Mouse (Mus musculus) monocyte, adult 2 months (primary cell): ENCODE results near the gene Sbf1.
A peak's percentile ranks its signal among the peaks of the same experiment; 100 is the strongest.

Experiments
- DNase-seq, 2 experiments: peaks; one replicate each; pipeline ENCODE4 v3.0.0; 2022; ENCODE audit warnings: low spot score in 2 of 2, low read depth in 1 of 2

The Sbf1 gene

DNA sequence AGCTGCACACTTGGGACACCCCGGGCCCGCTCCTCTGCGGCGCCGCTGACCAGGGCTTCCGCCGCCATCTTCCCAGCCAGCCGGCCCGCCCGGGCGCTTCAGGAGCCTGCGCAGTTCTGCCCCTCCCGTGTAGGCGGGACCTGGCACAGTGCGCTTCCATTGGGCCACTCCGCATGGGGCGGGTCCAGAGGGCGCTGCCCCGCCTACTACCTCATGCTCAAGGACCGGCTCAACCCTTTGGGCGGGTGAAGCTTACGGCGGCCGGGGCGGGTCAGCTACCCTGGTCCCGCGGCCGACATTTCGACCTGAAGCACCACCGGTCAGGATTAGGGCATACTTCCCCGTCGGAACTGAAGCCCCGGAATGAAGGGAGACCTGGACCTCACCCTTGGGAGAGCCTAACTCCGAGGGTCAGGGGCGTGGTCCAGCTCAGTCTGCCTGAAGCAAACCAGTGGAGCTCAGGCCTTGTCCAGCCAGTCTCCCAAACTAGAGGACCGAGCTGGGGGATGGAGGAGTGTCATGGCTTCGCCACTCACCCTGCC, at the start of gene Sbf1:
Gene Sbf1 (minus strand): TSS at position 122 of the 542 bp plus-strand sequence.
- DNase-seq = peak; percentile 95 to 96

DNA sequence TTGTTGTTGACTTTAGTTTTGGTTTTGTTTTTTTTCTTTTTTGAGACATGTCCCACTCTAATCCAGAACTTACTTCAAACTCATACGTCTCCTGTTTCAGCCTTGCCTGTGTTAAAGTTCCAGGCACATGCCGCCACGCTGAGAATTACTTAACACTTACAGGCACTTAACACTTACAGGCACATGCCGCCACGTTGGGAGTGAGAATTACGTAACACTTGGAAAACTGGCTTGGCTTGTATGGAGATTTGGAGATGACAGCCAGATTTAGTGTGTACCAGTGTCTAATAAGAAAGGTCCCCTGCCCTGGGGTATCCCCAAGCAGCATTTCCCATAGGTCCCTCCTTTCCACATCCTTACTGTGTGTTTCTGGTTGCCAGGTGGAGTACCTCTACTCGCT, 47.9 kb upstream of the Sbf1 start:
- DNase-seq = no peak

DNA sequence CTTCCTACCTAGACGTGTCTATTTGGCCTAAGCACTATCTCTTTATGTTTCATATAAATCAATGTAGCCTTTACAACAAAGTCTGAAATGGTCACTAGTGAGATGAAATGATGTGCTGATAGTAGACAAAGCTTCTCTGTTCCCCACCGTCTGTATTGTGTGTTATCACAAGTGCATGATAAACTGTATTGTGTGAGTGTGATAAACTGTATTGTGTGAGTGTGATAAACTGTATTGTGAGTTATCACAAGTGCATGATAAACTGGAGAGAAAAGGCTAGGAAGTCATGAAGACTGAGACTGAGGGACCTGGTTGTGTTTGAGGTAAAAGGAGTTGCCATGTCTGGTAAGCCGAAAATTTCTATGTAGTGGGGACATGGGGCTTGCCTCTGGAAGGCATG, 43.7 kb upstream of the Sbf1 start:
- no peak for DNase-seq

DNA sequence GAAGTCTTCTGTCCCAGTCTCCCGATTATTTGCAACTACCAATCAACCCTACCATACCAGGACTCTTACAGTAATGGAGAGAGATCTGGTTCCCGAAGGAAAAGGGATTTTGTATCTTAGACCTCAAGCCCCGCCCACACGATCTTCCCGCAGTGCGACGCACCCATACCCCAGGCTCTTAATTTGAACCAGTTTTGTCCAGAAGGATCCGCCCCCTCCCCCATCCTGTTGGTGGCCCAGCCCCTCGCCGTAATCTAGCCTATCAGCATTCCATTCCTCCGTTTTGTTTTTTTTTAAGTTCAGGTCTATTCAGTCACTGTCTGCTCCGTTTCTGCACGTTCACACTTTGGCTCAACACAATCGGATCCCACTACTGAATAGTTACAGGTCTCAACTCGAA, 41.3 kb upstream of the Sbf1 start:
- peak in 1 of 2 experiments; percentile 33 for DNase-seq

DNA sequence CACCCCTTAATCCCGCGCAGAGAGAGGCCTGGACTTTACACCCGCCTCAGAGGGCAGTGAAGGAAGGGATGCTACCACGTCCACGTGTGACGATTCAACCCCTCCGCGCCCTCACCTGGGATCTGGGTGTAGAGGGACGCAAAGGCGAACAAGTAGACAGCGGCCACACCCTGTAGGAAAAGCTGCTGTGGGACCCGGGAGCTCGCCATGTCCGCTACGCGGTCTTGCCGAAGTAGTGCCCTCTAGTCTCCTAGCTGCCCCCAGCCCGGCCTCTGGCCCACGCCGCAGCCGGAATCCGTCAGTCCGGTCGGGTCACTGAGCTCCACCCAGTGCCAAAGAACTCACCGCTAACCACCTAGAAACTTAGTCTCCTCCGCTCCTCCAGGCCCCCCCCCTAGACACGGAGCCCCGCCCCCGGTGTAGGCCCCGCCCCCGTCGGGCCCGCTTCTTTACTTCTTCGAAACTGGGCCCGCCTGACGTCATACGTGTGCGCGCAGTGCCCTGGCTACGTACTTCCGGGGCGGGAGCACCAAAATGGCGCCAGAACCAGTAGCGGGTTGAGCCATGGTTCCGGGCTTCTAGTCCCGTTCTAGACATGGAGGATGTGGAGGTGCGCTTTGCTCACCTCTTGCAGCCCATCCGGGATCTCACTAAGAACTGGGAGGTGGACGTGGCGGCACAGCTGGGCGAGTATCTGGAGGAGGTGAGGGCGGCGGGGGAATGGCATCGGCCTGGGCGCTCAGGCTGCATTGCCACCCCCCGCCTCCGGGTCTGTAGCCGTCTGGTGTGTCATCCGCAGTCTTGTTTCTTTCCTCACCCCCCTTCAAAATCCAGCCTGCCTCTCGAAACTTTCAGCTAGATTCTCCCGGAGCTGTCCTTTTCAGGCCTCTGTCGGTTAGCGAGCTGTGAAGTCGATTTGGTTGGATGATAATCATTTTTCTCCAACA, 40.4 kb upstream of the Sbf1 start, which contains the start of the genes Lmf2 and Ncaph2:
Gene Lmf2 (minus strand): TSS at position 419 of the 947 bp plus-strand sequence.
Gene Ncaph2 (plus strand): TSS at position 479 of the 947 bp plus-strand sequence.
- DNase-seq = peak; percentile 88 to 94

- DNase-seq = no peak
Measured at GRCm38 (mm10) chr15:89354455-89354854, 39.3 kb upstream of the Sbf1 start.

DNA sequence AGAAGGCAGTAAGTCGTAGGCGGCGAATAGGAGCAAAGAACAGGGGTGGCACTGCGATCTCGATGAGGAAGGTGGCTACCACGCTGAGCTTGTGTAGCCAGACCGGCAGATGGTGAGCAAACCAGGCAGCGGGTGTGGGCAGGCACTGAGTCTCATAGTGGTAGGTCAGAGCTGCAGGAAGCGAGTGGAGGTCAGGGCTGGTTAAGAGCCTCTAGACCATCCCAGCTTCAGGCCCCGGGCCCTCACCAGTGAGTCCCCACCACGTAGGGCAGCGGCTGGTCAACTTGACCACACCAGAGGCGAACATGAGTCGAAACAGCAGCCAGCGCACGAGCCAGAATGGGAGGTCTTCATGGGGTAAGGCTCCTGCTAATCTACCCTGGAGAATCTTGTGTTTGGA, 38.7 kb upstream of the Sbf1 start:
- DNase-seq = no peak

- no peak for DNase-seq
Measured at GRCm38 (mm10) chr15:89352795-89353194, 37.7 kb upstream of the Sbf1 start.

GRCm38 (mm10) chr15:89352054-89352453, 36.9 kb upstream of the Sbf1 start:
- no peak for DNase-seq

- DNase-seq = no peak
Measured at GRCm38 (mm10) chr15:89351302-89351701, 36.2 kb upstream of the Sbf1 start.

GRCm38 (mm10) chr15:89350447-89350846, 35.3 kb upstream of the Sbf1 start:
- DNase-seq = no peak

- DNase-seq = no peak
Measured at GRCm38 (mm10) chr15:89343325-89343724, 28.2 kb upstream of the Sbf1 start.

GRCm38 (mm10) chr15:89341678-89342077, 26.6 kb upstream of the Sbf1 start:
- DNase-seq = no peak

DNA sequence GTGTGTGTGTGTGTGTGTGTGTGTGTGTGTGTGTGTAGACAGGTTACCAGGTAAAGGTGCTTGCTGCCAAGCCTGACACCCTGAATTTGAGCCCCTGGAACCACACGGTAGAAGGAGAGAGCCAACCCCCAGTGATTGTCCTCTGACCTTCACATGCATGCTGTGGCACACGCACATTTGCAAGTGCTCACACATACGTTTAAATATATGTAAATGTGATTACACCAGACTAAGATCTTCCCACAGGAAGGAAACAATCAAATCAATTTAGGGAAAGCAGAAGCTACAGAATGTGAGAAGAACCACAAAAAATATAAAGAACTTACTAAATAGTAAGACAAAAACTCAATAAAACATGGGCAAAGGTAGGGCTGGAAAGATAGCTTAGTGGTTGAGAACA, 25.0 kb upstream of the Sbf1 start:
- DNase-seq = no peak

GRCm38 (mm10) chr15:89339696-89340095, 24.6 kb upstream of the Sbf1 start:
- no peak for DNase-seq

GRCm38 (mm10) chr15:89336422-89336821, 21.3 kb upstream of the Sbf1 start:
- DNase-seq = no peak

DNA sequence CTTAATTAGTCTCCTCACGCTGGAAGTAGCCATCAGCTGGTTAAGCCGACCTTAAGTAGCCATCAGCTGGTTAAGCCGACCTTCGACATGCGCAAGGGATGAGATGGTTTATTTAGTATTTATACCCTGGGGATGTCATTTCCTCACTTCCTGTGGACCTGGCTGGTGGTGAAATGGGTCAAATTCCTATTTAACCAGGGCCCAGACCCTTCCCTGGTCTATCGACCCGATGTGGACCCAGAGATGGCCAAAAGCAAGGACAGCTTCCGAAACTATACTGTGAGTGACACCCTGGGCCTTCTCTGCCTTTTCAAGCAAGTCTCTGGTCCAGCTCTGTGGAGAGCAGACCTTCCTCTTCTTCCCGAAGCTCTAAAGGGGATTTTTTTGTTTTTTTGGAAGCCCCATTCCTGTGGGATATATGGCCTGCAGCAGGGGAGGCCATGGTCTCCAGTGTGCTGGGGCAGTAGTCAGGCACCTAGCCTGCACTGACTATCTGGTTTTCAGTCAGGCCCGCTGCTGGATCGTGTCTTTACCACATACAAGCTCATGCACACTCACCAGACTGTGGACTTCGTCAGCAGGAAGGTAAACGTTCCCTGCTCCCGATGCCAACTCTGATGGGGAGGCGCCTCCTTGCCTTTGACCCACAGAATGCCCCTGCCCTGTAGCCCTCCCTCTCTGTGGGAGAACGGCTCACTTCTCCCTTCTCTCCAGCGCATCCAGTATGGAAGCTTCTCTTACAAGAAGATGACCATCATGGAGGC, 19.8 kb upstream of the Sbf1 start:
- no peak for DNase-seq

DNA sequence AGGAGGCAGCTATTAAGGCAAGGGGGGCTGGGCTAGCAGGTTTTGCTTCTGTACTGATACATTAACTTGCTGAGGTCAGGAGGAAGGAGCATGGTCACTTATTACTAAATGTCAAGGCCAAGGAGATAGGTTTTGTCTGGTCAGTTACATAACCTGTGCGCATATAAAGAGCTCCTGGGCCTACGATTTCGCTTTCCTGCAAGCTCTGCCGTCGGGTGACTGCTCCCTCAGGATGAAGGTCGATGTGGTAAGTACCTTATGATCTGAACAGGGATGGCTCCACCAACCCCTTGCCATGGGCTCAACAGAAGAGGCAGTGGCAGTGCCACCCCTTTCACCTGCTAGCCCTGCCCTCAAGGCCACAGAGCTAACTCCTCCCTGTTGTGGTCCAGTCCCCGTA, 19.2 kb upstream of the Sbf1 start, which contains the start of gene Miox:
Gene Miox (plus strand): TSS at position 128 of the 400 bp plus-strand sequence.
- DNase-seq = no peak

GRCm38 (mm10) chr15:89326441-89326840, 11.3 kb upstream of the Sbf1 start:
- DNase-seq = no peak

GRCm38 (mm10) chr15:89323656-89324055, 8.5 kb upstream of the Sbf1 start:
- DNase-seq = no peak

- no peak for DNase-seq
Measured at GRCm38 (mm10) chr15:89322670-89323522, 7.8 kb upstream of the Sbf1 start, which contains the start of gene Adm2. Adm2 (plus strand) TSS chr15:89322720.
